Mouse (Mus musculus) ES-Bruce4 (cell line): ENCODE measurements at regions not wholly inside any gene's neighbourhood (a gene's known extent, or its start where the extent isn't known, plus 50 kb on each side); places are given as distances from the start of the nearest gene placed in this dataset.

Experiments used
- CTCF ChIP-seq: IDR thresholded peaks from one replicate; pipeline ENCODE4 v1.8.1; 2011; ENCODE audit warnings: low read depth, low read length
- EP300 ChIP-seq: IDR thresholded peaks from 2 replicates; pipeline ENCODE4 v1.6.1; 2011; ENCODE audit warnings: low read depth, low read length; ENCODE audit not compliant: insufficient read depth

- no peak for TF ChIP-seq CTCF
- no peak for TF ChIP-seq EP300
Measured at GRCm38 (mm10) chr11:24359086-24359485, 281.2 kb downstream of the Bcl11a start.
